Mouse (Mus musculus): ENCODE results near the gene Pcdh9. TPM values are rescaled to one million over a fixed set of nuclear protein-coding genes. Genes with fewer than 3 reads are reported as not detected.

Gene Pcdh9
- total and polyA plus RNA-seq, 2 experiments from 2014 or later: 85.2 to 100 TPM

DNA sequence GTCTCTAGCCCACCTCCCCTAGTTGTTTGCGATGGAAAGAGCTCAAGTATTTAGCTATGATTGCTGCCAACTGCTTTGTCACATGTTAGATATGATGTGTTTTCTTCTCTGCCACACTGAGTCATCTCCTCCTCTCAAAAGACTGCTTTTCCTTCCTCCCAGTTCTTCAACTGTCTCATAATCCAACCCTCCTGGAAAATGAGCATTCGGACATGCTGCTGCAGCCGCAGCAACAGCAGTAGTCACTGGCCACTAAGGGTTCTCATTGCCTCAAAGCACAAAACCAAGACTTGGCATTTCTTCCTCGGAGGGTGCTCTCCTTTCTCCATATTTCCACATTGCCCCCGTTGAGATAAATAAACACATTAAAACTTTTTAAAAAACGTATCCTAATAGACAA lies 1.2 kb downstream of the Pcdh9 start:
- 4% methylated on average over 6 of the region's 6 CpGs for WGBS
- no peaks in the 10 kb centered on the region for H3K27me3 ChIP-seq (ENCODE audit: insufficient read depth, low read length)

DNA sequence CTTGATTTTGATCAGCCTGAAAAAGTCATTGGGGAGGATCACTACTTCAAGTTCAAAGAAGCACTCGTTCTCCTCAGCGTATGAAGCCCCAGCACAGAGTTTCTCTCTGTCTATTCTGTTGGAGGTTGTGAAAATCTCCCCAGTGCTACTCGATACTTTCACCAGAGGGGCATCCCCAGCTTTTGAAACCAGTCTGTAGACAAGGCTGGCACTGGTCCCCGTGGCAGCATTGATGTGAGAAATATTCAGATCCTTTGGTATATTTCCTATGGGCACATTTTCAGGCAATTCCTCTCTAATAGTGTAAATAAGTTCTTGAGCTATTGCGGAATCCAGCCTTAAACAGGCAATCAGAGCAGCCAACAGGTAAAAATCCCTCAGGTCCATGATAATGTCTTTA lies 2.1 kb downstream of the Pcdh9 start:
- H3K4me3 ChIP-seq (ENCODE audit: low read depth, low read length): peak overlapping the region; percentile 65
- no peaks in the 10 kb centered on the region for H3K36me3 ChIP-seq (ENCODE audit: insufficient read depth)
- 33% methylated on average over 5 of the region's 5 CpGs for WGBS
- peak overlapping the region; percentile 78 for H3K4me2 ChIP-seq (ENCODE audit: low read depth)
- H3K27ac ChIP-seq (ENCODE audit: low read depth, low read length): 0 out of 2 replicates have a peak overlapping the region, but pooled peaks have one; percentile 9
- DNase-seq: no peak
- H3K4me1 ChIP-seq (ENCODE audit: insufficient read depth): 0 out of 2 replicates have a peak, but pooled peaks cover 5% of the 10 kb centered on the region
- no peaks in the 10 kb centered on the region for H3K27me3 ChIP-seq (ENCODE audit: insufficient read depth, low read length)
- H3K9ac ChIP-seq: peak overlapping the region; percentile 76
- H3K9me3 ChIP-seq (ENCODE audit: low read length): no peaks in the 10 kb centered on the region
- ATAC-seq: no peak
- TF ChIP-seq CTCF (IDR thresholded peaks at IDR 0.05; ENCODE audit: low read depth): no peak

More for the DNA sequence above, 1.2 kb downstream of the Pcdh9 start:
- ATAC-seq (no peak), DNase-seq (peak; percentile 32)
- no peaks in the 10 kb centered on the region for H3K36me3 ChIP-seq (ENCODE audit: insufficient read depth)
- H3K9ac ChIP-seq: peak overlapping the region; percentile 76
- no peak for TF ChIP-seq CTCF (IDR thresholded peaks at IDR 0.05; ENCODE audit: low read depth)
- H3K4me2 ChIP-seq (ENCODE audit: low read depth): peak overlapping the region; percentile 78
- H3K4me1 ChIP-seq (ENCODE audit: insufficient read depth): 0 out of 2 replicates have a peak, but pooled peaks cover 5% of the 10 kb centered on the region
- no peak overlapping the region; the same call in 1 of the 2 replicates for H3K27ac ChIP-seq (ENCODE audit: low read depth, low read length)
- peak overlapping the region; percentile 65 for H3K4me3 ChIP-seq (ENCODE audit: low read depth, low read length)
- no peaks in the 10 kb centered on the region for H3K9me3 ChIP-seq (ENCODE audit: low read length)

DNA sequence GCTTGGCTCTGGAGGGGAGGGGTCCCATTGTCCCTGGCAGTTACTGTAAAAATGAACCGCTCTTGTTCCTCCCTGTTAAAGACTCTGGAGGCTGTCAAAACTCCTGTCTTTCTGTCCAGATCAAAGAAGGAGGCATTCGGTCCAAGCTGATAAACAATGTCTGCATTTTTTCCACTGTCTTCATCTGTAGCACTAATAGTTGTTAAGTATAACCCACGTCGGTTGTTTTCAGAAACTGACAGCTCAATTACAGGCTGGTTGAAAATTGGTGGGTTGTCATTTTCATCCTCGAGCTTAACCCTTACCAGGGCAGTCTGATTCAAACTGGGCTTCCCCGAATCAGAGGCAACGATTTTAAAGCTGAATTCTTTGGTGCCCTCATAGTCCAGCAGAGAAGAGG lies 3.4 kb downstream of the Pcdh9 start:
- Histone ChIP-seq H3K9me3 (ENCODE audit: low read length) (no peaks in the 10 kb centered on the region), H3K4me3 (ENCODE audit: low read depth, low read length) (peak overlapping the region; percentile 65), H3K4me2 (ENCODE audit: low read depth) (peak overlapping the region; percentile 78), H3K27ac (ENCODE audit: low read depth, low read length) (no peak overlapping the region), H3K27me3 (ENCODE audit: insufficient read depth, low read length) (no peaks in the 10 kb centered on the region), H3K4me1 (ENCODE audit: insufficient read depth) (0 out of 2 replicates have a peak, but pooled peaks cover 5% of the 10 kb centered on the region), H3K9ac (peak overlapping the region; percentile 76), H3K36me3 (ENCODE audit: insufficient read depth) (no peaks in the 10 kb centered on the region)
- no peak for TF ChIP-seq CTCF (IDR thresholded peaks at IDR 0.05; ENCODE audit: low read depth)
- no peak for ATAC-seq
- WGBS: 27% methylated on average over 7 of the region's 7 CpGs
- no peak for DNase-seq

DNA sequence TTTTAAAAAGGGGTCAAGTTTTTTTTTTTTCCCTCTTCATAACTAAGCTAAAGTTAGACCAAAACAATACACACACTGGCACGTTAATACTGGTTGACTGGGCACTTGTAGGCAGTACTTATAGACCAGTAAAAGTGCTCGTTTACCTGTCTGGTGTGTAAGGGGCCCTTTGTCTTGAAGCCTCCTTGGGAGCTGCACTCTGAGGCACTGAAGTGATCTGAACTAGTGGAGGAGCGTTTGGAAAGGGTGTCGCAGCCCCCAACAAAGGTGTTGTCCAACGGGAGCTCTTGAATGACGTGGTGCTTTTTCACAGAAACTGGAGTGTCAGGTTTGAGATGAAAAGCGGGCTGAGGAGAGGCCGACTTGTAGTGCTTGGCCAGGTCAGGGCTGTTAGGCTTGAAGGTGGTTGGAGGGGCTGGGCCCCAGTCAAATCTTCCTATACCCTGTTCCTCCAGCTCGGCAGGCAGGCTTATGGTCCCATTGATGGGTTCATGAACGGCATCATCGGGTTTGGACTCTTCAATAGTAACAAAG lies 4.9 kb downstream of the Pcdh9 start:
- Histone ChIP-seq H3K9me3 (ENCODE audit: low read length) (no peaks in the 10 kb centered on the region), H3K4me1 (ENCODE audit: insufficient read depth) (0 out of 2 replicates have a peak, but pooled peaks cover 5% of the 10 kb centered on the region), H3K36me3 (ENCODE audit: insufficient read depth) (no peaks in the 10 kb centered on the region), H3K27me3 (ENCODE audit: insufficient read depth, low read length) (no peaks in the 10 kb centered on the region), H3K27ac (ENCODE audit: low read depth, low read length) (no peak overlapping the region), H3K4me3 (ENCODE audit: low read depth, low read length) (peak overlapping the region; percentile 65; the same call in 1 of the 2 replicates), H3K4me2 (ENCODE audit: low read depth) (peak overlapping the region; percentile 78), H3K9ac (no peak overlapping the region)
- TF ChIP-seq CTCF (IDR thresholded peaks at IDR 0.05; ENCODE audit: low read depth): no peak
- DNase-seq (no peak), ATAC-seq (no peak)
- WGBS: 63% methylated on average over 11 of the region's 11 CpGs

DNA sequence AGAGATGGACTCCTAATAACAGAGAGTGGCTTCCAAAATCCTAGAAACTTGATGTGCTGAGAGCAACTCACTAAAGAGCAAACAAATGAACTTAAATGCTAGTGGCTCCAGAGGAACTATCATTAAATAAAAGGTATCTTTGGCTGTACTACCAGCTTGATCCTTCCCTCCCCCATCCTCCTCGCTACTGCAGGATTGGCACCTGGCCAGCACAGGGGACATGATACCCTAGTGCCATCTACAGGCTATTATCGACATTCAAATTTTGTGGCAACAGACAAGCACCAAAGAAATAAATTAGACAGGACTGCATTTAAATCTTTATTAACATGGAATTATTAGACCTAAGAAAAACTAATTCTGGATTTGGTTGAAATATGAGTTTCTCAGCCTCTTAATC lies 6.0 kb downstream of the Pcdh9 start:
- H3K9ac ChIP-seq: no peak overlapping the region
- 2% methylated on average over 2 of the region's 2 CpGs for WGBS
- DNase-seq: peak; percentile 90
- no peaks in the 10 kb centered on the region for H3K27me3 ChIP-seq (ENCODE audit: insufficient read depth, low read length)
- no peaks in the 10 kb centered on the region for H3K36me3 ChIP-seq (ENCODE audit: insufficient read depth)
- H3K9me3 ChIP-seq (ENCODE audit: low read length): no peaks in the 10 kb centered on the region
- TF ChIP-seq CTCF (IDR thresholded peaks at IDR 0.05; ENCODE audit: low read depth): peak; percentile 90
- H3K4me1 ChIP-seq (ENCODE audit: insufficient read depth): 0 out of 2 replicates have a peak, but pooled peaks cover 5% of the 10 kb centered on the region
- peak; percentile 47; the same call in 1 of the 2 replicates for ATAC-seq
- H3K4me3 ChIP-seq (ENCODE audit: low read depth, low read length): peak overlapping the region; percentile 32
- H3K27ac ChIP-seq (ENCODE audit: low read depth, low read length): no peak overlapping the region
- peak overlapping the region; percentile 45 for H3K4me2 ChIP-seq (ENCODE audit: low read depth)

DNA sequence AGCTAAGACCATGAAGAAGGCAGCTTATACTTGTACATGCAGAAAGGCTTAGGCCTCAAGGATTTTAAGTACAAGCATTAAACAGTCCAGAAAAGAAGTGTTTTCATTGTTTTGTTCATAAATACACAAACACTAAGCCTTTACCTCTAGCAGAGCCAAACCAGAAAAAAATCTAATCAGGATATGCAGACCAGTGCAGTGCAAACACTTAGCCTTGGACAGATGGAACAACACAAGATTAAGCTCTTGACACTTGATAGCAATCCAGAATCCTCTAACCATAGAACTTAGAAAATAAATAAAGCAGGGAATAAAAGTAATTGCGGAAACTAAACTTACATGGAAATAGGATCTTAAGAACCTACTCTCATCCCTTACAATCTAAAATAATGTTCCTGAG lies 10.4 kb downstream of the Pcdh9 start:
- no peak overlapping the region for H3K27ac ChIP-seq (ENCODE audit: low read depth, low read length)
- no peak for ATAC-seq
- no peaks in the 10 kb centered on the region for H3K9me3 ChIP-seq (ENCODE audit: low read length)
- no peak overlapping the region for H3K9ac ChIP-seq
- H3K4me3 ChIP-seq (ENCODE audit: low read depth, low read length): no peak overlapping the region
- H3K4me1 ChIP-seq (ENCODE audit: insufficient read depth): no peaks in the 10 kb centered on the region
- WGBS: 80% methylated on average over 1 of the region's 1 CpGs
- no peaks in the 10 kb centered on the region for H3K27me3 ChIP-seq (ENCODE audit: insufficient read depth, low read length)
- no peak for TF ChIP-seq CTCF (IDR thresholded peaks at IDR 0.05; ENCODE audit: low read depth)
- DNase-seq: no peak
- no peaks in the 10 kb centered on the region for H3K36me3 ChIP-seq (ENCODE audit: insufficient read depth)
- H3K4me2 ChIP-seq (ENCODE audit: low read depth): no peak overlapping the region

DNA sequence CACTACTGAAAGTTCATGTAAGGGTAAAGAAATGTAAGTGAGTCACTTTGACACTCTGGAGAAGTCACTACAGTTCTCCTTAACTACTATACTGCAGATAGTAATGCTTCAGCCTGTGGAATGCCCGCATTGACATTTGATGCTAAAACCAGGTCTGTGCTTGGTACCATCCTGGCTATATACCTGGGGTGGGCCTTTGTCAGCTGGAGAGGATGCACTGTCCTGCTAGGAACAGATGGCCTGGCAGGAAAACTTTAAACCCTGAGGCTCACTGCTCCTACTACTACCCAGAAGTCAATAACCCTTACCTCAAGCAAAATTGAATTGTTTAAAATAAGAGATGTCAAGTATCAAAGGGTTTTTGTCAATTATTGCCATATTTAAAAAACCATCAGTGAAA lies 14.5 kb downstream of the Pcdh9 start:
- ATAC-seq: no peak
- H3K27me3 ChIP-seq (ENCODE audit: insufficient read depth, low read length): no peaks in the 10 kb centered on the region
- no peaks in the 10 kb centered on the region for H3K4me1 ChIP-seq (ENCODE audit: insufficient read depth)
- no peak for TF ChIP-seq CTCF (IDR thresholded peaks at IDR 0.05; ENCODE audit: low read depth)
- WGBS: 98% methylated on average over 1 of the region's 1 CpGs
- H3K27ac ChIP-seq (ENCODE audit: low read depth, low read length): no peak overlapping the region
- H3K9ac ChIP-seq: no peak overlapping the region
- DNase-seq: no peak
- no peaks in the 10 kb centered on the region for H3K9me3 ChIP-seq (ENCODE audit: low read length)
- H3K4me3 ChIP-seq (ENCODE audit: low read depth, low read length): no peak overlapping the region
- H3K36me3 ChIP-seq (ENCODE audit: insufficient read depth): no peaks in the 10 kb centered on the region
- H3K4me2 ChIP-seq (ENCODE audit: low read depth): no peak overlapping the region

Measured in forebrain, postnatal 0 days (tissue).